Mouse (Mus musculus): Measurements from ENCODE around the gene Slain1.

The Slain1 gene

DNA sequence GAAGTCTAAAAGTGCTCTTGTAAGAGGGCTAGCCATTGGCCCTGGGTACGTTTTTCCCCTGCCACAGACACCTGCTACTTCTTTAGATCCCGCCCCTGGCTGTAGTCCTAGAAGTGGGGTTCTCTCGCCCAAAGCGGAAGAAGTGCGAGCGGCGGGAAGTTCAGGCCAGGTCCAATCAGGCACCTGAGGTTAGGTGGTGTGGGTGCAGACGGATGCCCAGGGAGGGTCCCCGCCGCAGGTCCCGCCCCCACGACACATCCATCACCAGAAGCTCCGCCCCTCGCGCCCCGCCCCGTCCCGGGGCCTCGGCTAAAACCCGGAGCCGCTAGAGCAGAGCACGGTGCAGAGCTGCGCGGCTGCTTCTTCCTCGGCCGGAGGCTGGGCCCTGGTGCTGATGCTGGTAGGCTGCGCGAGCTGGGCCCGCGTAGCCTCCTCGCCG lies at the start of gene Slain1:
Gene Slain1, plus strand, starts transcription at position 333 of the 439 bp plus-strand sequence.
- in situ Hi-C loops (cut with MseI, MboI), result no loop called here

- in situ Hi-C loops (cut with MseI, MboI), result no loop called here
Observed at GRCm38 (mm10) chr14:103608063-103608462, 42.0 kb upstream of the Slain1 start.

GRCm38 (mm10) chr14:103613573-103614271 lies 36.3 kb upstream of the Slain1 start:
- in situ Hi-C loops (cut with MseI, MboI), result no loop called here

DNA sequence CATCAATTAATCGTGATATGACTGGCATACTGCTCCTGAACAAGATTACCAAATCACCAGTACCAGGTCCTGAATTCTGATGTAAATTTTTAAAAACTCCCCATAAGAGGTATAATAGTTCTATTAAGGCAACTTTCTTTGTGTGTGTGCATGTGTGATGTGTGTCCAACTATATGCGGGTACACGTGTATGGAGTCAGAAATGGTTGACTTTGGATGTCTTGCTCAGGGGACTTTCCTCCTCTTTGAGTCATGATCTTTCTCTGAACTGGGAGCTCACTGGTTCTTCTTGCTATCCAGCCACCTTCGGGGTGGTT lies 35.8 kb upstream of the Slain1 start:
- in situ Hi-C loops (cut with MseI, MboI), result no loop called here

DNA sequence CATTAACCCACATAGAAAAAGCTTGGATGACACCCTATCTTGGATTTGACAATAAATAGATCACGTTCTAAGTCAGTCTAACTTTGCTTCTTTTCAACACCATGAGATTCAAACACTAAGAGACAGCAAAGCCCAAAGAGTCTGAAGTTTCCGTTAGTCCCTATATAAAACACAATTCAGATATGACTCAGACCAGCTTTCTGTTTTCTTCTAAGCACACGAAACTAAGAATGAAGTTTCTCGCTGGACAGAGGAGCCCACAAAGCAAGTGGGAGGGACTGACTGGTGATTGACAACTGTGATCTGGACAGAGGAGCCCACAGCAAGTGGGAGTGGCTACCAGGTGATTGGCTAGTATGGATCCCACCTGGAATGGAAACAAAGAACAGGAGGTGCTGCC lies 30.3 kb upstream of the Slain1 start:
- in situ Hi-C loops (cut with MseI, MboI), result no loop called here

GRCm38 (mm10) chr14:103621207-103621606 lies 28.8 kb upstream of the Slain1 start:
- in situ Hi-C loops (cut with MseI, MboI), result no loop called here

- in situ Hi-C loops (cut with MseI, MboI), result no loop called here
Observed at GRCm38 (mm10) chr14:103626100-103626499, 23.9 kb upstream of the Slain1 start.

GRCm38 (mm10) chr14:103629639-103630364 lies 20.2 kb upstream of the Slain1 start:
- in situ Hi-C loops (cut with MseI, MboI), result no loop called here

DNA sequence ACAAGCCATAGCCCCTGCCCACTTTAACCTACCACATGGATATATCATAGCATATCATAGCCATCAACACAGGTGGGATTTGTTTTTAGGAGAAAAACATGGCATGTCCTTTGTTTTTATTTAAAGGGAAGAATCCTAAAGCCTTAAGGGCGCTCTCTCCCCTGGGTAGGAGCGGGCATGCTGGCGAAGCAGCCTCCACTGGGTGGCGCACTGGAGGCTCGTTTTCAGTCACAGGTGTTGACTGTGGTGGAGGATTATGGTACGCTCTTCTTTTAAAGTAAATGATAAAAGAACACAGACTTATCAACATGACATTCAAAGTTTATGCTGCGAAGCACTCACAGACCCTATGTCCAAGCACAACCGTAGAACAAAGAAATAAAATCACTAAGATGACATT lies 19.5 kb upstream of the Slain1 start:
- in situ Hi-C loops (cut with MseI, MboI), result no loop called here

DNA sequence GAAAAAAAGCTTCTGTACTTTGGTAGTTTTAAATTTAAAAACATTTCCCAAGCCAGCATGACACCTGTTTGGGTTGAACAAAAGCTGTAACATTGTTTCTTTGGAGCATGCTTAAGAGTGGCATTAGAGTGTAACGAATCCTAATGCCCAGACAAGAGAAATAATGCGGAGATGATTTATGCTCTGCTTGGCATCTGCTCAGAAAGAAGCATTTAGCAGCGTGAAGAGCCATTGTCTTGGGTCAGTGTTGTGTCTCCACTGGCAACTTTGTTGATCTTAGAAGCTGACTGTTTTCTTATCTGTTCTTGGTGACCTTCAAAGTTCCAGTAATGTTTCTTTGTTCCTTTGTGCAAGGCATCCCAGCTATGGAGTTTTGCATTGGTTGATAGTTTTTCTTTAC lies 6.1 kb upstream of the Slain1 start:
- in situ Hi-C loops (cut with MseI, MboI), result no loop called here

DNA sequence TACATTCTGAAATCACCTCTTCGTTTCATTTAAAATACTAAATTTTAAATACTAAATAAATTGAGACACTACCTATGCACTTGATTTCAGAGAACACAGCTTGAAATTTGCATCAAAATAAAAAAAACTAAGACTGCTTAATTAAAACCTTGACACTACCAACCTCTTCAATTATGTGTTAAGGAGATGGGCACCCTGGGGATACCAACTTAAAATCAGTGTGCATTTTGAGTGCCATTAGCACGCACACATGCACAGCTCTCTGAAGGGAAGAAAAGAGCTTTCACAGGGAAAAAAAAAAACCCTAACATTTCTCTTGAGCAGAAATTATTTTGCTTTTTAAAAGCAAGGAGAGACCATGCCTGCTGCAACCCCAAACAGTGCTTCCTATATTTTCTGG lies 2.0 kb upstream of the Slain1 start:
- in situ Hi-C loops (cut with MseI, MboI), result no loop called here

DNA sequence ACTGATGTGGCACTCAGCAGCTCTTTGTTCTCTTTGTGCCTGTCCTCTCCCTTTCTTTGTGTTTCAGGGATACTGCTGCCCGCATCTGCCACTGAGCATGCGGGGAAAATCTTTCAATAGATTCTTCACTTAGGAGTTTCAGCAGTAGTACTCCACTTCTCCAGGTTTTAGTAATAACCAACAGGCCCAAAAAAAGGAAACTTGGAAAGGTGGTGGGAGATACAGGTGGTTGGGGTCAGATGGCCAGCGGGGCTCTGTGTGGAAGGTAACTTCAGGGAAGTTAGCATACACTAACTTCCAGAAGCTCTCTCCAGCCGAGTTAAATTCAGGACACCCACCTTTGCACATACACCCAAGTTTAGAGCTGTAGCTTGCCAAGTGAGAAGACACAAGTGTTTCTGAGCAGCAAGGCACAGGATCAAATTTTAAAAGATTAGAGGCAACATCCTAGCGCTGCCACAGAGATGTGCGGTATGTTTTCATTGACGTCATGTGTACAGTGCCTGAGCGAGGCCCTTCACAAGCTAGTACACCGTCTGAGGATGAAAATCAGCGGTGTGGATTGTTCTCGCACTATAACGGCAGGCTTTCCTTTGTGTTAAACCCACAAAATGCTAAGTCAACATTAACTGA lies 1.3 kb upstream of the Slain1 start:
- in situ Hi-C loops (cut with MseI, MboI), result no loop called here

- in situ Hi-C loops (cut with MseI, MboI), result no loop called here
Observed at GRCm38 (mm10) chr14:103649302-103649701, 726 bp upstream of the Slain1 start.

- in situ Hi-C loops (cut with MseI, MboI), result no loop called here
Observed at GRCm38 (mm10) chr14:103650413-103651101, 529 bp downstream of the Slain1 start.

DNA sequence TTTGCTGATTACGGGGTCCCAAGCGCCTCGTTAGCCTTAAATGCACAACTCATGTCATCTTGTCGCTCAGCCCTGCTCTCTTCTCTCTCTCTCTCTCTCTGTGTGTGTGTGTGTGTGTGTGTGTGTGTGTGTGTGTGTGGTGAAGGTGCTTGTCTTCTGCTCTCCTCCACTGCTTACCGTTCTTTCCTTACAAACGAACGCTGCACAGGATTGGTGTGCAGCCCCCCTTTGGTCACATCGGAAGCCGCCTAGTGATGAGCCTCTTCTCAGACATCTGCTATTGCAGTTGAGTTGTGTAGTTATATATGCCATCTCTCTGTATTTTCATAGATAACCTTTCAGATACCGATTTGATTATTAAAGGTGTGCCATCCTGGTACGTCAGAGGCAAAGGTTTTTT lies 1.1 kb downstream of the Slain1 start:
- in situ Hi-C loops (cut with MseI, MboI), result no loop called here

GRCm38 (mm10) chr14:103651562-103651961 lies 1.5 kb downstream of the Slain1 start:
- in situ Hi-C loops (cut with MseI, MboI), result no loop called here

- in situ Hi-C loops (cut with MseI, MboI), result no loop called here
Observed at GRCm38 (mm10) chr14:103652524-103652923, 2.5 kb downstream of the Slain1 start.

- in situ Hi-C loops (cut with MseI, MboI), result no loop called here
Observed at GRCm38 (mm10) chr14:103653800-103654199, 3.8 kb downstream of the Slain1 start.

- in situ Hi-C loops (cut with MseI, MboI), result no loop called here
Observed at GRCm38 (mm10) chr14:103655448-103655847, 5.4 kb downstream of the Slain1 start.

DNA sequence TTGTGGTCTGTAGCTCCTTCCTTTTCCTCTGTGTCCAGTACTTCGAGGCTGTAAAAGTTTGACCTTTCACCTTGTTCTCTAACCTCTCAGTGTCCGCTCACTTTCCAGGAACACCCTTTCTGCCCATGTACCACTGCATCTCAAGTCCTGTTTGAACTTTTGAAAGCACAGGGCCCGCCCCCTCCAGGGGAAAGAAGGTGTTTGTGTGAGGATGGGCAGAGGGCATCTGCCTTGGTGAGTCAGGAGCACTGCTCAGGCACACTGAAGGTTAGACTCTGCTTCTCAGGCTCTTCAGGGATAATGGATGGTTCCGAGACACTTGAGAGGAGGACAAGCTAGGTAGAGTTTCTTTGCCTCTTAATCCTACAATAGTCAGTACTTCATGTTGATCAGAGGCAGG lies 7.8 kb downstream of the Slain1 start:
- in situ Hi-C loops (cut with MseI, MboI), result no loop called here

- in situ Hi-C loops (cut with MseI, MboI), result no loop called here
Observed at GRCm38 (mm10) chr14:103663026-103663425, 13.0 kb downstream of the Slain1 start.

- in situ Hi-C loops (cut with MseI, MboI), result no loop called here
Observed at GRCm38 (mm10) chr14:103664391-103664790, 14.4 kb downstream of the Slain1 start.
